Mouse (Mus musculus) heart, adult 10 weeks (tissue): ENCODE data around the gene Cd84. TPM values are rescaled to one million over a fixed set of nuclear protein-coding genes. Genes with fewer than 3 reads are reported as not detected.

Source experiments
- polyA plus RNA-seq: library from polyadenylated mRNA; stranded (reverse); fragments of 350-450 nt; fragmentation: Illumina TruSeq; extraction: RNeasy Lipid Tissue Mini Kit (QIAGEN cat#74804); gene quantifications from one replicate; pipeline ENCODE4 v1.2.3, GENCODE M21; 2014; ENCODE audit warnings: low read depth, low replicate concordance

Gene Cd84
- polyA plus RNA-seq = 1.4 TPM

DNA sequence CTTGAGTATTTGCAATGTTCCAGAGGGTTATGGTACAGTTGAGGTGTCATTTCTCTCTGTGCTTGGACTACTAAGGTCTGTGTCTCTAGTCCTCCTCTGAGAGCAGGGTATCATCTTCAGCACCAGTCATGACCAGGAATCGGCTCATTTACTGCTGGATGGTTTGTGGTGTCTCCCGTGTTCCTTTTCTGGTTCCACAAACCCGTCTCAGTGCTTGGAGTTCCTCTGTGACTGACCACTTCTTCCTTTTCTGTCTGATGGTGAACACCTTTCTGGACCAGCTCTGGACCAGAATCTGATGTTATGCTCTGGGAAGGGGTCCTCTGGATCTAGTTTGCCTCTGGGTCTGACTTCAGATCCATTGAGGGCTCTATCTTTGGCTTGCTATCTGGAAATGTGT lies at the start of gene Cd84:
Gene Cd84, plus strand, starts transcription at position 210 of the 400 bp plus-strand sequence.

DNA sequence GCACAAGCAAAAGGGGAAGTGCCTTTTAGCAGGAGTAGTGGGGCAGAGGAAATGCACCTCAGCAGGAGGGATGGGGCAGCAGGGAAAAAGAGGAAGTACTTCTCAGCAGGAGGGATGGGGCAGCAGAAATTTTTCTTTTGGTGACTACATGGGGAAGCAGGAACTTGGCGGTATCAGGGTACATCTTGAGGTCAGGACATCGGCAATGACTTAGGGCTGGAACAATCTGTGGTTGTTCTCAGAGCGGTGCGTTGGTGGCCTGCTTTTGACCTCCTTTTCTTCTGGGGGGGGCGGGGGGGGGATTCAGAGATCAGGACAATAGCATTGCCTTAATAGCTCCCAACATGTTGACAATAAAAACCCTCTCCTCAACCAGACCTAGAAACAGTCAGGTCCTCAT lies 55.9 kb downstream of the Cd84 start, which contains the start of gene Gm10521:
Gene Gm10521, plus strand, starts transcription at position 301 of the 400 bp plus-strand sequence.

DNA sequence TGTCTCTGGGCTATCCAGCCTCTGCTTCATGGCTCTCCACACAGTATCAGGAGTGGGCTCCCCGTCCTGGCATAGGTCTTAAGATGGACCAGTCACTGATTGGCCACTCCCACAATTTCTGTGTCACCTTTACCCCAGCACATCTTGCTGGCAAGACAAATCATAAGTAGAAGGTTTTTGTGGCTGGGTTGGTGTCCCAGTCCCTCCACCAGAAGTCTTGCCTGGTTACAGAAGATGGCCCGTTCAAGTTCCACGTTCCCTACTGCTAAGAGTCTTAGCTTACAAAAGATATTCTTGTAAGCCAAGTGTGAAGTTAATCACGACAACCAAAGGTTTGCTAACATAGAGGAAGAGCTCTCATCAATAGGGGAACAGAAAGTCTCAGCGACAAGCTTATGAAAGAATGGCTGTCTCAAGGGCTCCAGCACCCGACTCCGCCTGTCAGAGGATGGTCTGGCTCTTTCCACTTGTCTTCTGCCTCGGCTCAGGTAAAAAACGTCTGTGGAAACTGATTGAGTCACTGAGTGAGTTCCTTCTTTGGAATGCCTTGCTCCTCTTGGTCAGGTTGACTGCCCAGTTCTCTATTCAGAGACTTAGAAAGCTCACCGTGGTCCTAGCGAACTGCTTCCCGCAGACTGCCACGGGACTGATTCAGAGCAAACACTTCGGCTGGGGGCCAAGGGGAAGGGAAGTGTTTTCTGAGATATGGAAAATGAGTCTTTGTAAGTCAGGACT lies 78.0 kb downstream of the Cd84 start, which contains the start of gene Slamf6:
Gene Slamf6, plus strand, starts transcription at position 211 of the 735 bp plus-strand sequence.

Other genes with a start within 250 kb of the Cd84 start
- gene Ly9, start 232.3 kb upstream of the Cd84 start, polyA plus RNA-seq = 0.29 TPM
- gene Slamf7, start 186.7 kb upstream of the Cd84 start, polyA plus RNA-seq = 0.42 TPM
- gene Cd48, start 157.7 kb upstream of the Cd84 start, polyA plus RNA-seq = 3.3 TPM
- 0.31 TPM for gene Slamf1, start 72.6 kb upstream of the Cd84 start, polyA plus RNA-seq
- not detected for gene Gm10521, start 56.0 kb downstream of the Cd84 start, polyA plus RNA-seq
- not detected for gene Slamf6, start 77.8 kb downstream of the Cd84 start, polyA plus RNA-seq
- gene Vangl2, start 188.7 kb downstream of the Cd84 start, polyA plus RNA-seq = 0.81 TPM
- gene Nhlh1, start 217.9 kb downstream of the Cd84 start, polyA plus RNA-seq = not detected
- 111 TPM for gene Copa, start 242.8 kb downstream of the Cd84 start, polyA plus RNA-seq
- 49.5 TPM for gene Ncstn, start 243.1 kb downstream of the Cd84 start, polyA plus RNA-seq